Mouse (Mus musculus): ENCODE data around the gene Map2k6.

GRCm38 (mm10) chr11:110379661-110380309 is 19.1 kb upstream of the Map2k6 start:
- TF ChIP-seq POLR2A (IDR thresholded peaks at IDR 0.05; ENCODE audit: insufficient read depth, low read depth, low read length) (no peak), CTCF (IDR thresholded peaks at IDR 0.05; ENCODE audit: insufficient read depth, low read depth, low read length) (no peak)
